In genomic region chr12:15731261-15731660, GRCm38 (mm10) we compare ENCODE assay signal across 8 mouse cellular contexts.
A peak's percentile ranks its signal among the peaks of the same experiment; 100 is the strongest.
DNase-seq lines count a peak whose midpoint lies in the region; ATAC-seq and TF ChIP-seq lines count a peak whose summit lies in the region.

No protein-coding gene starts in this region.

- no peaks in the 10 kb centered on the region for H3K9me3 ChIP-seq in embryonic facial prominence, embryonic 10.5 days
- no peaks in the 10 kb centered on the region for H3K9me3 ChIP-seq in liver, postnatal 0 days (ENCODE audit: low read length)

- no peak for ATAC-seq in liver, postnatal 0 days
- ATAC-seq in monocyte, adult 5-6 weeks (replicated peaks; ENCODE audit: insufficient number of reproducible peaks, low FRiP score, low TSS enrichment, poor library complexity, severe bottlenecking), result no peak

- no peak overlapping the region for H3K9ac ChIP-seq in liver, postnatal 0 days (replicated peaks)

- 33% methylated on average over 3 of the region's 3 CpGs for WGBS in embryonic facial prominence, embryonic 10.5 days
- WGBS in liver, postnatal 0 days (ENCODE audit: insufficient replicate concordance), result 65% methylated on average over 3 of the region's 3 CpGs

- DNase-seq in adrenal gland, adult (ENCODE audit: inconsistent age in 2 of 2, low spot score in 1 of 2), result peak; percentile 19 to 56
- DNase-seq in adrenal gland, adult 18-20 months (ENCODE audit: low spot score in 2 of 2), result no peak
- DNase-seq in layer of hippocampus, adult 2 months (ENCODE audit: low spot score in 2 of 2), result peak in 1 of 2 experiments; percentile 18
- no peak for DNase-seq in layer of hippocampus, adult 9-10 months (ENCODE audit: low spot score)
- peak; percentile 16 for DNase-seq in embryonic facial prominence, embryonic 10.5 days (ENCODE audit: low spot score)
- peak; percentile 32 to 59 for DNase-seq in kidney, postnatal 36 days
- no peak for DNase-seq in liver, postnatal 0 days

- TF ChIP-seq EP300 in liver, postnatal 0 days (IDR thresholded peaks at IDR 0.05; ENCODE audit: low read depth), result no peak

- peaks cover 6% of the 10 kb centered on the region; the same call in 1 of the 2 replicates for H3K4me1 ChIP-seq in embryonic facial prominence, embryonic 10.5 days
- no peaks in the 10 kb centered on the region for H3K4me1 ChIP-seq in liver, postnatal 0 days (ENCODE audit: insufficient read depth)

- H3K27ac ChIP-seq in layer of hippocampus, adult 2 months, result 0 out of 2 replicates have a peak overlapping the region, but pooled peaks have one; percentile 3
- no peak overlapping the region for H3K27ac ChIP-seq in embryonic facial prominence, embryonic 10.5 days (replicated peaks)
- H3K27ac ChIP-seq in liver, postnatal 0 days (ENCODE audit: low read depth), result no peak overlapping the region

- H3K4me3 ChIP-seq in layer of hippocampus, adult 2 months, result no peak overlapping the region
- H3K4me3 ChIP-seq in embryonic facial prominence, embryonic 10.5 days, result no peak overlapping the region
- no peak overlapping the region for H3K4me3 ChIP-seq in liver, postnatal 0 days (ENCODE audit: low read depth, low read length)

- H3K36me3 ChIP-seq in embryonic facial prominence, embryonic 10.5 days (replicated peaks), result no peaks in the 10 kb centered on the region
- no peaks in the 10 kb centered on the region for H3K36me3 ChIP-seq in liver, postnatal 0 days (replicated peaks; ENCODE audit: insufficient read depth, low read length)

- no peak overlapping the region for H3K4me2 ChIP-seq in liver, postnatal 0 days (ENCODE audit: low read depth, low read length)

- H3K27me3 ChIP-seq in embryonic facial prominence, embryonic 10.5 days (replicated peaks; ENCODE audit: low read depth, poor library complexity, severe bottlenecking), result no peaks in the 10 kb centered on the region
- no peaks in the 10 kb centered on the region for H3K27me3 ChIP-seq in liver, postnatal 0 days (ENCODE audit: insufficient read depth, low read length)

- TF ChIP-seq CTCF in layer of hippocampus, adult 2 months (conservative IDR thresholded peaks at IDR 0.05), result no peak
- TF ChIP-seq CTCF in liver, postnatal 0 days (IDR thresholded peaks at IDR 0.05; ENCODE audit: low read depth), result no peak

Comparison
In these comparisons a context has a peak if more than half of its experiments do, and no peak if none do; other contexts are left out.
1. DNase-seq: peak in adrenal gland, adult (2 of 2), embryonic facial prominence, embryonic 10.5 days (single experiment) and kidney, postnatal 36 days (2 of 2); none in adrenal gland, adult 18-20 months (0 of 2), layer of hippocampus, adult 9-10 months (single experiment) and liver, postnatal 0 days (single experiment).